Mouse (Mus musculus) layer of hippocampus, adult 9-10 months (tissue): ENCODE measurements around the gene Gnai3.
A peak's percentile ranks its signal among the peaks of the same experiment; 100 is the strongest.

Experiments used
- DNase-seq: peaks from one replicate; pipeline ENCODE4 v3.0.0; 2022; ENCODE audit warnings: low spot score

The Gnai3 gene

GRCm38 (mm10) chr3:108164091-108164490 lies 18.1 kb upstream of the Gnai3 start:
- DNase-seq: no peak

- DNase-seq: peak; percentile 52
These were observed 12.6 kb upstream of the Gnai3 start for GRCm38 (mm10) chr3:108158383-108159037.

GRCm38 (mm10) chr3:108154656-108155055 lies 8.7 kb upstream of the Gnai3 start, which contains the start of gene Gpr61:
Gene Gpr61 (minus strand): TSS chr3:108154882.
- peak; percentile 55 for DNase-seq

- no peak for DNase-seq
These were observed 6.3 kb upstream of the Gnai3 start for GRCm38 (mm10) chr3:108152290-108152689.

- DNase-seq: peak; percentile 94
These were observed 1.7 kb upstream of the Gnai3 start for GRCm38 (mm10) chr3:108147386-108148235.

- DNase-seq: no peak
These were observed 725 bp upstream of the Gnai3 start for GRCm38 (mm10) chr3:108146671-108147070.

- no peak for DNase-seq
These were observed 5.2 kb downstream of the Gnai3 start for GRCm38 (mm10) chr3:108140786-108141185.

- DNase-seq: no peak
These were observed 6.8 kb downstream of the Gnai3 start for GRCm38 (mm10) chr3:108139113-108139512.

- no peak for DNase-seq
These were observed 11.2 kb downstream of the Gnai3 start for GRCm38 (mm10) chr3:108134701-108135100.

GRCm38 (mm10) chr3:108132484-108132883 lies 13.5 kb downstream of the Gnai3 start:
- no peak for DNase-seq

GRCm38 (mm10) chr3:108131821-108132220 lies 14.1 kb downstream of the Gnai3 start:
- no peak for DNase-seq

GRCm38 (mm10) chr3:108131216-108131615 lies 14.7 kb downstream of the Gnai3 start:
- no peak for DNase-seq

GRCm38 (mm10) chr3:108129804-108130203 lies 16.1 kb downstream of the Gnai3 start:
- DNase-seq: no peak

GRCm38 (mm10) chr3:108129367-108129766 lies 16.6 kb downstream of the Gnai3 start:
- no peak for DNase-seq

GRCm38 (mm10) chr3:108128520-108128919 lies 17.4 kb downstream of the Gnai3 start:
- DNase-seq: no peak

GRCm38 (mm10) chr3:108126327-108126726 lies 19.6 kb downstream of the Gnai3 start:
- no peak for DNase-seq

GRCm38 (mm10) chr3:108124131-108124530 lies 21.8 kb downstream of the Gnai3 start:
- no peak for DNase-seq

- no peak for DNase-seq
These were observed 22.7 kb downstream of the Gnai3 start for GRCm38 (mm10) chr3:108123242-108123641.

- no peak for DNase-seq
These were observed 24.8 kb downstream of the Gnai3 start for GRCm38 (mm10) chr3:108121101-108121500.

GRCm38 (mm10) chr3:108117465-108117864 lies 28.5 kb downstream of the Gnai3 start:
- DNase-seq: no peak

- DNase-seq: no peak
These were observed 32.2 kb downstream of the Gnai3 start for GRCm38 (mm10) chr3:108113591-108114289.

GRCm38 (mm10) chr3:108112666-108113065 lies 33.3 kb downstream of the Gnai3 start:
- no peak for DNase-seq

- DNase-seq: no peak
These were observed 33.7 kb downstream of the Gnai3 start for GRCm38 (mm10) chr3:108112246-108112645.
